Mouse (Mus musculus) intestine, embryonic 14.5 days (tissue): ENCODE measurements around the gene Hoxd8. TPM values are rescaled to one million over a fixed set of nuclear protein-coding genes. Genes with fewer than 3 reads are reported as not detected.
A peak's percentile ranks its signal among the peaks of the same experiment; 100 is the strongest.

ENCODE experiments used
- ATAC-seq: fragments of 200-750 bp; cut with Nextera tagmentation; replicated peaks from 2 replicates; pipeline ENCODE4 v1.8.0; 2017; ENCODE audit warnings: low read depth, moderate number of reproducible peaks, moderate TSS enrichment, moderate library complexity; ENCODE audit not compliant: low FRiP score, low TSS enrichment
- DNase-seq: peaks from one replicate; pipeline ENCODE4 v3.0.0-alpha.2; 2018; ENCODE audit warnings: low spot score
- H3K27ac ChIP-seq: fragments of 300-500 bp; sonication (generic); 2 replicates; pipeline ENCODE4 v1.5.1; 2014; ENCODE audit warnings: low read depth, mild to moderate bottlenecking, control low read depth
- H3K27me3 ChIP-seq: fragments of 300-500 bp; sonication (generic); replicated peaks from 2 replicates; pipeline ENCODE4 v1.6.1; 2014; ENCODE audit warnings: low read length, control low read depth; ENCODE audit not compliant: control insufficient read depth, insufficient read depth
- H3K36me3 ChIP-seq: fragments of 300-500 bp; sonication (generic); 2 replicates; pipeline ENCODE4 v1.6.1; 2014; ENCODE audit warnings: low read length, control low read depth; ENCODE audit not compliant: control insufficient read depth, insufficient read depth
- H3K4me1 ChIP-seq: fragments of 300-500 bp; sonication (generic); replicated peaks from 2 replicates; pipeline ENCODE4 v1.6.1; 2014; ENCODE audit warnings: low read length, control low read depth, mixed read lengths; ENCODE audit not compliant: control insufficient read depth, insufficient read depth
- H3K4me2 ChIP-seq: fragments of 300-500 bp; sonication (generic); 2 replicates; pipeline ENCODE4 v1.6.1; 2014; ENCODE audit warnings: low read length
- H3K4me3 ChIP-seq: fragments of 300-500 bp; sonication (generic); 2 replicates; pipeline ENCODE4 v1.5.1; 2014; ENCODE audit warnings: low read depth, low read length, control low read depth, mixed read lengths
- H3K9ac ChIP-seq: fragments of 300-500 bp; sonication (generic); 2 replicates; pipeline ENCODE4 v1.6.1; 2014; ENCODE audit warnings: mild to moderate bottlenecking, low read length
- H3K9me3 ChIP-seq: fragments of 300-500 bp; sonication (generic); 2 replicates; pipeline ENCODE4 v1.6.1; 2016; ENCODE audit warnings: low read length, control low read depth; ENCODE audit not compliant: control insufficient read depth
- WGBS: fragments of 180-500 bp; shearing (Covaris S2); extraction: QIAGEN DNeasy Blood & Tissue Kit; methylation state at CpG from one replicate; pipeline ENCODE4 v1.1.7; 2014; 5-methylcytosine and 5-hydroxymethylcytosine counted together
- polyA plus RNA-seq: library from polyadenylated mRNA; unstranded; fragments of >200 nt; fragmentation: Nextera tagmentation; extraction: Ambion mirVana; gene quantifications from 2 replicates; pipeline ENCODE4 v1.2.1, GENCODE M21; 2014

Hoxd8 gene
- polyA plus RNA-seq, 1 experiment from 2014 or later: 6.1 TPM

GRCm38 (mm10) chr2:74728303-74728680, 23.9 kb downstream of the Hoxd8 start:
- peak; percentile 58 for DNase-seq
- Histone ChIP-seq H3K27ac (peak overlapping the region; percentile 67; the same call in 1 of the 2 replicates), H3K4me1 (peaks cover 18% of the 10 kb centered on the region), H3K27me3 (peaks cover 95% of the 10 kb centered on the region), H3K9me3 (no peaks in the 10 kb centered on the region), H3K4me3 (peak overlapping the region; percentile 33), H3K36me3 (no peaks in the 10 kb centered on the region), H3K9ac (peak overlapping the region; percentile 41), H3K4me2 (peak overlapping the region; percentile 51; the same call in 1 of the 2 replicates)
- WGBS: 62% methylated on average over 13 of the region's 13 CpGs
- ATAC-seq: peak; percentile 44

GRCm38 (mm10) chr2:74730331-74730730, 25.9 kb downstream of the Hoxd8 start:
- Histone ChIP-seq H3K27me3 (peaks cover 96% of the 10 kb centered on the region), H3K4me1 (peaks cover 6% of the 10 kb centered on the region; the same call in 1 of the 2 replicates), H3K36me3 (no peaks in the 10 kb centered on the region), H3K9ac (peak overlapping the region; percentile 0; the same call in 1 of the 2 replicates), H3K4me3 (no peak overlapping the region), H3K27ac (0 out of 2 replicates have a peak overlapping the region, but pooled peaks have one; percentile 9), H3K4me2 (peak overlapping the region; percentile 49), H3K9me3 (no peaks in the 10 kb centered on the region)
- DNase-seq: no peak
- ATAC-seq: no peak
- 49% methylated on average over 8 of the region's 8 CpGs for WGBS

- H3K27me3 ChIP-seq: peaks cover 97% of the 10 kb centered on the region
- peak overlapping the region; percentile 49 for H3K4me2 ChIP-seq
- no peak for ATAC-seq
Measured at GRCm38 (mm10) chr2:74731055-74731454, 26.6 kb downstream of the Hoxd8 start.

GRCm38 (mm10) chr2:74731799-74732512, 27.5 kb downstream of the Hoxd8 start:
- H3K27me3 ChIP-seq: peaks cover 97% of the 10 kb centered on the region
- H3K4me3 ChIP-seq: peak overlapping the region; percentile 30
- H3K4me2 ChIP-seq: peak overlapping the region; percentile 49
- peak overlapping the region; percentile 22; the same call in 1 of the 2 replicates for H3K9ac ChIP-seq
- no peaks in the 10 kb centered on the region for H3K9me3 ChIP-seq
- H3K27ac ChIP-seq: 0 out of 2 replicates have a peak overlapping the region, but pooled peaks have one; percentile 33
- H3K4me1 ChIP-seq: peaks cover 8% of the 10 kb centered on the region; the same call in 1 of the 2 replicates
- WGBS: 26% methylated on average over 9 of the region's 9 CpGs
- peak; percentile 60 for DNase-seq
- no peaks in the 10 kb centered on the region for H3K36me3 ChIP-seq
- no peak for ATAC-seq

More at GRCm38 (mm10) chr2:74731055-74731454, 26.6 kb downstream of the Hoxd8 start:
- no peak for DNase-seq
- Histone ChIP-seq H3K4me1 (peaks cover 8% of the 10 kb centered on the region; the same call in 1 of the 2 replicates), H3K27ac (peak overlapping the region; percentile 29; the same call in 1 of the 2 replicates), H3K9me3 (no peaks in the 10 kb centered on the region), H3K36me3 (no peaks in the 10 kb centered on the region), H3K9ac (0 out of 2 replicates have a peak overlapping the region, but pooled peaks have one; percentile 22), H3K4me3 (no peak overlapping the region; the same call in 1 of the 2 replicates)

GRCm38 (mm10) chr2:74732513-74733316, 28.3 kb downstream of the Hoxd8 start:
- Histone ChIP-seq H3K27me3 (peaks cover 97% of the 10 kb centered on the region), H3K27ac (peak overlapping the region; percentile 70), H3K4me2 (peak overlapping the region; percentile 49), H3K9me3 (no peaks in the 10 kb centered on the region), H3K4me3 (peak overlapping the region; percentile 30), H3K36me3 (no peaks in the 10 kb centered on the region), H3K9ac (peak overlapping the region; percentile 29; the same call in 1 of the 2 replicates), H3K4me1 (peaks cover 3% of the 10 kb centered on the region; the same call in 1 of the 2 replicates)
- WGBS: 3% methylated on average over 52 of the region's 52 CpGs
- ATAC-seq (no peak), DNase-seq (peak; percentile 75)

GRCm38 (mm10) chr2:74733317-74733661, 28.9 kb downstream of the Hoxd8 start:
- peak overlapping the region; percentile 32; the same call in 1 of the 2 replicates for H3K9ac ChIP-seq
- DNase-seq (peak; percentile 74), ATAC-seq (no peak)
- H3K27ac ChIP-seq: peak overlapping the region; percentile 70; the same call in 1 of the 2 replicates
- H3K4me1 ChIP-seq: peaks cover 3% of the 10 kb centered on the region; the same call in 1 of the 2 replicates
- H3K4me3 ChIP-seq: peak overlapping the region; percentile 30
- H3K36me3 ChIP-seq: no peaks in the 10 kb centered on the region
- H3K4me2 ChIP-seq: peak overlapping the region; percentile 49
- H3K9me3 ChIP-seq: no peaks in the 10 kb centered on the region
- peaks cover 97% of the 10 kb centered on the region for H3K27me3 ChIP-seq
- 4% methylated on average over 16 of the region's 16 CpGs for WGBS

GRCm38 (mm10) chr2:74733765-74734164, 29.4 kb downstream of the Hoxd8 start:
- H3K4me2 ChIP-seq: peak overlapping the region; percentile 49
- H3K27ac ChIP-seq: peak overlapping the region; percentile 70
- peak overlapping the region; percentile 32 for H3K9ac ChIP-seq
- ATAC-seq (no peak), DNase-seq (peak; percentile 77)
- WGBS: 21% methylated on average over 6 of the region's 6 CpGs
- H3K27me3 ChIP-seq: peaks cover 97% of the 10 kb centered on the region
- H3K4me3 ChIP-seq: peak overlapping the region; percentile 30
- H3K36me3 ChIP-seq: no peaks in the 10 kb centered on the region
- peaks cover 3% of the 10 kb centered on the region; the same call in 1 of the 2 replicates for H3K4me1 ChIP-seq
- H3K9me3 ChIP-seq: no peaks in the 10 kb centered on the region

GRCm38 (mm10) chr2:74734451-74734850, 30.0 kb downstream of the Hoxd8 start:
- Histone ChIP-seq H3K4me1 (peaks cover 3% of the 10 kb centered on the region; the same call in 1 of the 2 replicates), H3K4me2 (peak overlapping the region; percentile 49), H3K9ac (peak overlapping the region; percentile 43), H3K36me3 (no peaks in the 10 kb centered on the region), H3K9me3 (no peaks in the 10 kb centered on the region), H3K27ac (peak overlapping the region; percentile 70), H3K4me3 (peak overlapping the region; percentile 23; the same call in 1 of the 2 replicates), H3K27me3 (peaks cover 97% of the 10 kb centered on the region)
- 7% methylated on average over 13 of the region's 13 CpGs for WGBS
- ATAC-seq: no peak; the same call in 1 of the 2 replicates
- peak; percentile 74 for DNase-seq
